Mouse (Mus musculus) kidney, embryonic 16.5 days (tissue): ENCODE results near the gene Depdc7. TPM values are rescaled to one million over a fixed set of nuclear protein-coding genes. Genes with fewer than 3 reads are reported as not detected.

ENCODE experiments used
- ATAC-seq: fragments of 200-750 bp; cut with Nextera tagmentation; 2 replicates; pipeline ENCODE4 v1.8.0; 2017; ENCODE audit warnings: moderate TSS enrichment; ENCODE audit not compliant: low FRiP score, low TSS enrichment
- H3K27ac ChIP-seq: fragments of 300-500 bp; sonication (generic); 2 replicates; pipeline ENCODE4 v1.5.1; 2014; ENCODE audit warnings: low read length
- H3K27me3 ChIP-seq: fragments of 300-500 bp; sonication (generic); 2 replicates; pipeline ENCODE4 v1.6.1; 2014; ENCODE audit warnings: low read length, control low read depth, mixed read lengths; ENCODE audit not compliant: insufficient read depth
- H3K36me3 ChIP-seq: fragments of 300-500 bp; sonication (generic); 2 replicates; pipeline ENCODE4 v1.6.1; 2014; ENCODE audit warnings: low read length, control low read depth, mixed read lengths; ENCODE audit not compliant: insufficient read depth
- H3K4me1 ChIP-seq: fragments of 300-500 bp; sonication (generic); 2 replicates; pipeline ENCODE4 v1.6.1; 2014; ENCODE audit warnings: low read length, control low read depth, mixed read lengths; ENCODE audit not compliant: insufficient read depth
- H3K4me2 ChIP-seq: fragments of 300-500 bp; sonication (generic); replicated peaks from 2 replicates; pipeline ENCODE4 v1.6.1; 2014; ENCODE audit warnings: low read depth, low read length
- H3K4me3 ChIP-seq: fragments of 300-500 bp; sonication (generic); 2 replicates; pipeline ENCODE4 v1.5.1; 2014; ENCODE audit warnings: mild to moderate bottlenecking, low read length
- H3K9ac ChIP-seq: fragments of 300-500 bp; sonication (generic); replicated peaks from 2 replicates; pipeline ENCODE4 v1.6.1; 2014; ENCODE audit warnings: low read length
- H3K9me3 ChIP-seq: fragments of 300-500 bp; sonication (generic); 2 replicates; pipeline ENCODE4 v1.6.1; 2016; ENCODE audit warnings: low read length, control low read depth
- WGBS: fragments of 180-500 bp; shearing (Covaris S2); extraction: QIAGEN DNeasy Blood & Tissue Kit; methylation state at CpG from one replicate; pipeline ENCODE4 v1.1.7; 2014; 5-methylcytosine and 5-hydroxymethylcytosine counted together
- polyA plus RNA-seq: library from polyadenylated mRNA; unstranded; fragments of >200 nt; fragmentation: Nextera tagmentation; extraction: Ambion mirVana; gene quantifications from 2 replicates; pipeline ENCODE4 v1.2.1, GENCODE M21; 2015

The Depdc7 gene
- polyA plus RNA-seq, 1 experiment from 2014 or later, result 24.2 TPM

DNA sequence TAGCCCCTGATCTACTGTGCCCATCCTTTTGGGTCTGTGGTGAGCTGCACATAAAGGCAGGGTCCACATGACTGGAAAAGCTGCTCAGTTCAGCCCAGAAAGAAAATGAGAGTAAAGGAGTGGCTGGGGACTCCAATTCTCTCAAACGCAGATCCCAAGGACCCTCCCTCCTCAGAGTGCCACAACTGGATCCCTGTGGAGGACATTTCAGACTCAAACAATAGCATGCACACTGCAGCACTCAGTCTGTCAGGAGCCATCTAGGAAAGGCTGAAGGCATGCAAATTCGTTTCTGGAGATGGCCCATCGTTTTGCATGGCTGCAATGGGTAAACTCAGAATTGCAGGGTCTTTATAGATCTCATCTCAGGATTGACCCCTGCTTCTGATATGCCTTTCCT lies 39.5 kb downstream of the Depdc7 start:
- no peak overlapping the region for H3K9ac ChIP-seq

GRCm38 (mm10) chr2:104699659-104700058 lies 43.0 kb downstream of the Depdc7 start:
- Histone ChIP-seq H3K9me3 (no peaks in the 10 kb centered on the region), H3K4me1 (no peaks in the 10 kb centered on the region), H3K4me3 (no peak overlapping the region), H3K36me3 (0 out of 2 replicates have a peak, but pooled peaks cover under 1% of the 10 kb centered on the region), H3K27ac (no peak overlapping the region), H3K4me2 (no peak overlapping the region), H3K9ac (no peak overlapping the region), H3K27me3 (no peaks in the 10 kb centered on the region)
- WGBS, result 75% methylated on average over 11 of the region's 11 CpGs
- ATAC-seq, result no peak

More for the DNA sequence above, 39.5 kb downstream of the Depdc7 start:
- Histone ChIP-seq H3K27me3 (no peaks in the 10 kb centered on the region), H3K9me3 (no peaks in the 10 kb centered on the region), H3K4me3 (no peak overlapping the region), H3K27ac (no peak overlapping the region), H3K4me1 (no peaks in the 10 kb centered on the region), H3K4me2 (no peak overlapping the region), H3K36me3 (peaks cover 6% of the 10 kb centered on the region; the same call in 1 of the 2 replicates)
- WGBS, result 81% methylated on average over 3 of the region's 3 CpGs
- no peak for ATAC-seq

GRCm38 (mm10) chr2:104692551-104692950 lies 50.1 kb downstream of the Depdc7 start:
- no peaks in the 10 kb centered on the region for H3K9me3 ChIP-seq
- H3K4me1 ChIP-seq, result no peaks in the 10 kb centered on the region
- no peak overlapping the region for H3K9ac ChIP-seq
- ATAC-seq, result no peak
- H3K27me3 ChIP-seq, result no peaks in the 10 kb centered on the region
- no peaks in the 10 kb centered on the region for H3K36me3 ChIP-seq
- no peak overlapping the region for H3K4me3 ChIP-seq
- 71% methylated on average over 2 of the region's 2 CpGs for WGBS
- no peak overlapping the region for H3K27ac ChIP-seq
- no peak overlapping the region for H3K4me2 ChIP-seq

- WGBS, result 86% methylated on average over 4 of the region's 4 CpGs
- no peak overlapping the region for H3K4me2 ChIP-seq
- no peak for ATAC-seq
- no peaks in the 10 kb centered on the region for H3K36me3 ChIP-seq
- no peak overlapping the region for H3K4me3 ChIP-seq
- H3K27me3 ChIP-seq, result no peaks in the 10 kb centered on the region
- no peaks in the 10 kb centered on the region for H3K4me1 ChIP-seq
- no peak overlapping the region for H3K9ac ChIP-seq
- no peaks in the 10 kb centered on the region for H3K9me3 ChIP-seq
- no peak overlapping the region for H3K27ac ChIP-seq
These were observed 52.0 kb downstream of the Depdc7 start for GRCm38 (mm10) chr2:104690720-104691119.

GRCm38 (mm10) chr2:104688724-104689123 lies 54.0 kb downstream of the Depdc7 start:
- ATAC-seq, result no peak
- no peak overlapping the region for H3K9ac ChIP-seq
- no peaks in the 10 kb centered on the region for H3K27me3 ChIP-seq
- no peak overlapping the region for H3K27ac ChIP-seq
- no peak overlapping the region for H3K4me3 ChIP-seq
- 85% methylated on average over 8 of the region's 8 CpGs for WGBS
- H3K4me1 ChIP-seq, result no peaks in the 10 kb centered on the region
- no peaks in the 10 kb centered on the region for H3K9me3 ChIP-seq
- H3K36me3 ChIP-seq, result peaks cover 6% of the 10 kb centered on the region; the same call in 1 of the 2 replicates
- no peak overlapping the region for H3K4me2 ChIP-seq

GRCm38 (mm10) chr2:104688321-104688720 lies 54.4 kb downstream of the Depdc7 start:
- Histone ChIP-seq H3K27me3 (no peaks in the 10 kb centered on the region), H3K9ac (no peak overlapping the region), H3K27ac (no peak overlapping the region), H3K4me3 (no peak overlapping the region), H3K36me3 (peaks cover 7% of the 10 kb centered on the region; the same call in 1 of the 2 replicates), H3K4me2 (no peak overlapping the region), H3K9me3 (no peaks in the 10 kb centered on the region), H3K4me1 (no peaks in the 10 kb centered on the region)
- 74% methylated on average over 3 of the region's 3 CpGs for WGBS
- no peak for ATAC-seq

DNA sequence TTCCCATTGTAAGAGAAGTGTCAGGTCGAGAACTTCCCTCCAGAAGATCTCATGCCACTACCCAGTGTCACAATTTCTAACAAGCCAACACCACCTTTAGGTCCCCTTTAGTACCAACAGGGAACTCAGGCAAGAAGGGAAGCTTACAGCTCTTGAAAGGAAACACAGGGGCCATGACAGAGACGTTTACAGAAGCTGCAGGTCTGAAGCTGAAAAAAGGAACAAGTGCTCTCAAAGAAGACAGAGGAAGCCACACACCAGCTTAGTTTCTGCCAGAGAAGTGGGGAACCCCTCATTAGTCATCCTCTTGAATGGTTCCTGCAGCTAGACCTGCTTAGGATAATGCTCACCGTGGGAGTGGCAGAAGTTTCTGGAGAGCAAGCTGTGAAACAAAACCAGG lies 55.4 kb downstream of the Depdc7 start:
- no peak for ATAC-seq
- Histone ChIP-seq H3K9me3 (no peaks in the 10 kb centered on the region), H3K4me2 (no peak overlapping the region), H3K36me3 (peaks cover 7% of the 10 kb centered on the region; the same call in 1 of the 2 replicates), H3K27me3 (no peaks in the 10 kb centered on the region), H3K27ac (no peak overlapping the region), H3K4me1 (no peaks in the 10 kb centered on the region), H3K9ac (no peak overlapping the region), H3K4me3 (no peak overlapping the region)
- WGBS, result 78% methylated on average over 3 of the region's 3 CpGs

GRCm38 (mm10) chr2:104685418-104685817 lies 57.3 kb downstream of the Depdc7 start:
- no peaks in the 10 kb centered on the region for H3K9me3 ChIP-seq
- WGBS, result 10% methylated on average over 13 of the region's 13 CpGs
- no peak overlapping the region for H3K27ac ChIP-seq
- ATAC-seq, result peak; percentile 93
- no peak overlapping the region for H3K9ac ChIP-seq
- no peak overlapping the region; the same call in 1 of the 2 replicates for H3K4me2 ChIP-seq
- peaks cover 7% of the 10 kb centered on the region; the same call in 1 of the 2 replicates for H3K36me3 ChIP-seq
- no peaks in the 10 kb centered on the region for H3K4me1 ChIP-seq
- H3K27me3 ChIP-seq, result no peaks in the 10 kb centered on the region
- no peak overlapping the region for H3K4me3 ChIP-seq

DNA sequence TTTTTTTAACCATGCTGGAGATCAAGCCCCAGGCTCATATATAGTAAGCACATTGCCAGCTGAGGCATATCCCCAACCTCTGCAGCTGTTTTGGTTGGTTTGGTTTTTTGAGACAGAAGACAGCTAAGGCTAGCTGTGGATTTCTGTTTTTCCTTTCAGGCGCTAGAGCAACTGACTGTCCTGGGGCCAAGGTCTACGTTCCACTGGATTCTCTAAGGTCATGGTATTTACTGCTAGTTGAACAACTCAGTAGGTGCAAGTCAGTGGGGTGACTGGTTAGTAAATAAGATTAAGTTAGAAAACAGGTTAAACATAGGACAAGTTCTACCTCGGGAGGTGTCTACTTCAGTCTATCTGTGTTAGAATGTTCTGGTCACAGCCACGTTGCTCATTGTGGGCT lies 57.9 kb downstream of the Depdc7 start:
- Histone ChIP-seq H3K9ac (no peak overlapping the region), H3K27me3 (no peaks in the 10 kb centered on the region), H3K9me3 (no peaks in the 10 kb centered on the region), H3K4me2 (no peak overlapping the region), H3K4me1 (no peaks in the 10 kb centered on the region), H3K27ac (no peak overlapping the region), H3K36me3 (peaks cover 7% of the 10 kb centered on the region; the same call in 1 of the 2 replicates), H3K4me3 (no peak overlapping the region)
- WGBS, result 90% methylated on average over 4 of the region's 4 CpGs
- no peak for ATAC-seq

DNA sequence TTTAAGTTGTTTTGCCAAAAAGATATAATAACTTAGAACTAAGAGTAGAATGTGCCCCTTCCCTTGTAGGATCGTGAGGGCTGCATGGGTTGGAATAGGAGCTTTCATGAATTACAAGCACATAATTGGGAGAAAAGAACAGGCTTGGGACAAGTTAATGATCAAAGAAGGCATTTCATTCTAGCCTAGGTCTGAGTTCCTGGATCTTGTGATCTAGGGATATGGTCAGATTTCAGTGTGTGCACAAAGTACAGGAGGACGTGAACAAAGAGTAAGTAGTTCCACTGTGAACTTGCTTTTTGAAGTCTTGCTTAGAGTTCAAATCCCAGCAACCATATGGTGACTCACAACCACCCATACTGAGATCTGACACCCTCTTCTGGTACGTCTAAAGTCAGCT lies 65.4 kb downstream of the Depdc7 start:
- 75% methylated on average over 3 of the region's 3 CpGs for WGBS
- no peak overlapping the region for H3K9ac ChIP-seq
- no peak for ATAC-seq

More for the DNA sequence above, 65.4 kb downstream of the Depdc7 start:
- Histone ChIP-seq H3K36me3 (peaks cover 2% of the 10 kb centered on the region; the same call in 1 of the 2 replicates), H3K4me3 (no peak overlapping the region), H3K27ac (no peak overlapping the region), H3K9me3 (no peaks in the 10 kb centered on the region), H3K4me1 (no peaks in the 10 kb centered on the region), H3K4me2 (no peak overlapping the region), H3K27me3 (no peaks in the 10 kb centered on the region)
